Mouse (Mus musculus): ENCODE data around the gene Lrrtm3. TPM values are rescaled to one million over a fixed set of nuclear protein-coding genes. Genes with fewer than 3 reads are reported as not detected.

The Lrrtm3 gene
- polyA plus RNA-seq (2012; rRNA removed): 1.1 and 2.1 TPM in 2 replicates
- polyA plus RNA-seq (2014; fragmentation: Nextera tagmentation; extraction: Ambion mirVana): 1.8 and 1.9 TPM in 2 replicates

- ATAC-seq (ENCODE audit: low FRiP score, low read depth) (peak; percentile 85), DNase-seq (ENCODE audit: low spot score) (peak; percentile 84)
- no peak within 1 kb of the TSS for H3K9ac ChIP-seq (ENCODE audit: low read depth, low read length, severe bottlenecking)
- H3K27me3 ChIP-seq (ENCODE audit: control insufficient read depth, insufficient read depth, low read length): peaks cover 37% of the 10 kb centered on the region
- WGBS: 2% methylated on average over 22 of the region's 22 CpGs
- H3K27ac ChIP-seq (replicated peaks; ENCODE audit: low read depth, low read length): no peak within 1 kb of the TSS
- no peak for TF ChIP-seq POLR2A (IDR thresholded peaks at IDR 0.05; ENCODE audit: borderline replicate concordance, extremely low read depth, insufficient read depth, insufficient read length)
- H3K9me3 ChIP-seq (ENCODE audit: control insufficient read depth, low read length): no peaks in the 10 kb centered on the region
- H3K4me3 ChIP-seq (replicated peaks; ENCODE audit: low read length): peak within 1 kb of the TSS; percentile 26
- H3K4me2 ChIP-seq (replicated peaks; ENCODE audit: low read depth, low read length, severe bottlenecking): peak within 1 kb of the TSS; percentile 41
- H3K36me3 ChIP-seq (ENCODE audit: control insufficient read depth, insufficient read depth, low read length): no peaks in the 10 kb centered on the region
- H3K4me1 ChIP-seq (ENCODE audit: control insufficient read depth, insufficient read depth, low read length): peaks cover 10% of the 10 kb centered on the region
These were observed at the start of gene Lrrtm3 for GRCm38 (mm10) chr10:64089680-64090460. Gene Lrrtm3 (minus strand): TSS chr10:64090277.

DNA sequence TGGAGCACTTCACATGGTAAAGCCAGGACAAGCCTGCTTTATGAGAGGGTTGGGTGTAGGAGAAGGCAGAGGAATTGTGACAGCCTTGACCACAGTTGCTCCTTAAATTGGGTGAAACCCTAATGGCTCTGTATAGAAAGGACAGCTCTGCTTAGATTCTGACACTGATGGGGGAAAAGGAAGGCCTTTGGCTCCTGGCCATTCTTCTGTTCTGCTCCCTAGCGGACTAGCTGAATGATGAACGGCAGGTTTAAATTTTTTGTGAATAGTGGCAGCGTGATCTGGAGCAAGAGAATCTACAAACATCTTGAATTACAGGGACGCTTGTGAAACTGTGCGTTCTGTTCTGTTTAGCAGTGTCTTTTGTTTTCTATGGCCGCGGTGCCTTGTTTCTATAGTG lies 45.4 kb upstream of the Lrrtm3 start:
- ATAC-seq (ENCODE audit: low FRiP score, low read depth) (no peak), DNase-seq (ENCODE audit: low spot score) (peak; percentile 42)
- H3K27ac ChIP-seq (replicated peaks; ENCODE audit: low read depth, low read length): peak overlapping the region; percentile 41; the same call in 1 of the 2 replicates
- no peak overlapping the region for H3K9ac ChIP-seq (ENCODE audit: low read depth, low read length, severe bottlenecking)
- 62% methylated on average over 7 of the region's 7 CpGs for WGBS
- no peak overlapping the region for H3K4me2 ChIP-seq (replicated peaks; ENCODE audit: low read depth, low read length, severe bottlenecking)
- H3K36me3 ChIP-seq (ENCODE audit: control insufficient read depth, insufficient read depth, low read length): no peaks in the 10 kb centered on the region
- no peaks in the 10 kb centered on the region for H3K4me1 ChIP-seq (ENCODE audit: control insufficient read depth, insufficient read depth, low read length)
- H3K9me3 ChIP-seq (ENCODE audit: control insufficient read depth, low read length): no peaks in the 10 kb centered on the region
- H3K4me3 ChIP-seq (replicated peaks; ENCODE audit: low read length): no peak overlapping the region
- no peaks in the 10 kb centered on the region for H3K27me3 ChIP-seq (ENCODE audit: control insufficient read depth, insufficient read depth, low read length)
- TF ChIP-seq POLR2A (IDR thresholded peaks at IDR 0.05; ENCODE audit: borderline replicate concordance, extremely low read depth, insufficient read depth, insufficient read length): no peak

- H3K4me1 ChIP-seq (ENCODE audit: control insufficient read depth, insufficient read depth, low read length): no peaks in the 10 kb centered on the region
- no peak for DNase-seq (ENCODE audit: low spot score)
- no peaks in the 10 kb centered on the region for H3K36me3 ChIP-seq (ENCODE audit: control insufficient read depth, insufficient read depth, low read length)
- no peak overlapping the region for H3K4me2 ChIP-seq (replicated peaks; ENCODE audit: low read depth, low read length, severe bottlenecking)
- H3K9me3 ChIP-seq (ENCODE audit: control insufficient read depth, low read length): no peaks in the 10 kb centered on the region
- H3K27me3 ChIP-seq (ENCODE audit: control insufficient read depth, insufficient read depth, low read length): no peaks in the 10 kb centered on the region
- no peak for TF ChIP-seq POLR2A (IDR thresholded peaks at IDR 0.05; ENCODE audit: borderline replicate concordance, extremely low read depth, insufficient read depth, insufficient read length)
- no peak for ATAC-seq (ENCODE audit: low FRiP score, low read depth)
- 82% methylated on average over 3 of the region's 3 CpGs for WGBS
- no peak overlapping the region for H3K4me3 ChIP-seq (replicated peaks; ENCODE audit: low read length)
- no peak overlapping the region for H3K27ac ChIP-seq (replicated peaks; ENCODE audit: low read depth, low read length)
- H3K9ac ChIP-seq (ENCODE audit: low read depth, low read length, severe bottlenecking): no peak overlapping the region
These were observed 43.4 kb upstream of the Lrrtm3 start for GRCm38 (mm10) chr10:64133461-64133860.

DNA sequence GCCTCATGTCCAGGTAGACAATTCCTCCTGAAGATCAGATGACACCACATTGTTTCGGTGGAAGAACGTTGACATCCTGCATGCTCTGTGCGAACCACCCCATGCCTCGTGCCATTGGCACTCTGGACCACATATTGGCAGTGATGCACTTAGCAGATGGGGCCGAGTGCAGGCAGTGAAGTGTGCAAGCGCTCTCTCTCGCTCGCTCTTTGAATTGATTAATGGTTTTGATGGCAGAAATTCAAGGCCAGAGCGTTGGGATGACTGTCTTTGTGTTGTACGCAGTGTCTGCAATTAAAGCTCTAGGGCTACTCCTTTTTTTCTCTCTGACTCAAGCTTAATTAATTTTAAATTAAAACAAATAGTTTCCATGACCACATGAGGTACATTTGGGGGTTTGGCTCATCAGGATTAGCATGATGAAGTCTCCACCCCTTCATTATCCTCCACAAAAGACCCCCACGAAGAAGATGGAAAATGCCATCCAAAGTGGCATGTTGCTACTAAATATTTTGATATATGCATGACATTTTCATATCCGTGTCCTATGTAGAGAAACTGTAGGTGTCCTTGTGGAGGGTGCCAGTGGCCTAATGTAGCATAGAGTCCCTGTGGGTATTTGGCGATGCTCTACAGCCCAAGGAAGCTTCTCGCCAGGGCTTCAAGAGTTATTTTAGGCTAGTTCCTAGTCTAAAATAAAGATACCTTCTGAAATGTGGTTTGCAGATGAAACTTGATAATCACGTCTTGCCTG lies 40.5 kb upstream of the Lrrtm3 start:
- Histone ChIP-seq H3K36me3 (ENCODE audit: control insufficient read depth, insufficient read depth, low read length) (no peaks in the 10 kb centered on the region), H3K9ac (ENCODE audit: low read depth, low read length, severe bottlenecking) (no peak overlapping the region), H3K9me3 (ENCODE audit: control insufficient read depth, low read length) (no peaks in the 10 kb centered on the region), H3K4me1 (ENCODE audit: control insufficient read depth, insufficient read depth, low read length) (no peaks in the 10 kb centered on the region), H3K4me3 (replicated peaks; ENCODE audit: low read length) (no peak overlapping the region), H3K27me3 (ENCODE audit: control insufficient read depth, insufficient read depth, low read length) (no peaks in the 10 kb centered on the region), H3K27ac (replicated peaks; ENCODE audit: low read depth, low read length) (no peak overlapping the region), H3K4me2 (replicated peaks; ENCODE audit: low read depth, low read length, severe bottlenecking) (no peak overlapping the region)
- WGBS: 88% methylated on average over 15 of the region's 15 CpGs
- ATAC-seq (ENCODE audit: low FRiP score, low read depth): no peak
- TF ChIP-seq POLR2A (IDR thresholded peaks at IDR 0.05; ENCODE audit: borderline replicate concordance, extremely low read depth, insufficient read depth, insufficient read length): no peak
- no peak for DNase-seq (ENCODE audit: low spot score)

DNA sequence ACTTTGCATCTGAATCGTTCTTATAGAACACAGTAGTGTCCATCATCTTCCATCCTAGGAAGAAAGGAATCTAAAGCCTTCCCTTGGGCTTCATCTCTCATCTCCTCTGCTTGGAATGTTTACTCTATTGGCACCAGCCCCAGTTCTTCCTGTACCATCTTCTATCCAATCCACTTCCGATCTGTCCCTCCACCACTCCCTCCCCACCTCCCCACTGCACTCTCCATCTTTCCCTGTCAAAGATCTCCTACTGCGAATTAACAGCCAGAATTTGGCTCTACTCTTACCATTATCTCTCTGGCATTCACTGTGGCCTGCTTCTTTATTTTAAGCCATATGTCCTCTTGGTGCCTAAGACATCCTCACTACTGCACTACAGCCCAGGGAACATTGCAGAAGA lies 28.8 kb upstream of the Lrrtm3 start:
- DNase-seq (ENCODE audit: low spot score) (no peak), ATAC-seq (ENCODE audit: low FRiP score, low read depth) (no peak)
- H3K4me1 ChIP-seq (ENCODE audit: control insufficient read depth, insufficient read depth, low read length): no peaks in the 10 kb centered on the region
- H3K9ac ChIP-seq (ENCODE audit: low read depth, low read length, severe bottlenecking): no peak overlapping the region
- no peaks in the 10 kb centered on the region for H3K9me3 ChIP-seq (ENCODE audit: control insufficient read depth, low read length)
- no peaks in the 10 kb centered on the region for H3K27me3 ChIP-seq (ENCODE audit: control insufficient read depth, insufficient read depth, low read length)
- no peak overlapping the region for H3K4me2 ChIP-seq (replicated peaks; ENCODE audit: low read depth, low read length, severe bottlenecking)
- 76% methylated on average over 3 of the region's 3 CpGs for WGBS
- H3K36me3 ChIP-seq (ENCODE audit: control insufficient read depth, insufficient read depth, low read length): no peaks in the 10 kb centered on the region
- TF ChIP-seq POLR2A (IDR thresholded peaks at IDR 0.05; ENCODE audit: borderline replicate concordance, extremely low read depth, insufficient read depth, insufficient read length): no peak
- H3K4me3 ChIP-seq (replicated peaks; ENCODE audit: low read length): no peak overlapping the region
- H3K27ac ChIP-seq (replicated peaks; ENCODE audit: low read depth, low read length): no peak overlapping the region

Data from limb, embryonic 14.5 days (tissue).